Mouse (Mus musculus): ENCODE measurements at regions not wholly inside any gene's neighbourhood (a gene's known extent, or its start where the extent isn't known, plus 50 kb on each side); places are given as distances from the start of the nearest gene placed in this dataset.

DNA sequence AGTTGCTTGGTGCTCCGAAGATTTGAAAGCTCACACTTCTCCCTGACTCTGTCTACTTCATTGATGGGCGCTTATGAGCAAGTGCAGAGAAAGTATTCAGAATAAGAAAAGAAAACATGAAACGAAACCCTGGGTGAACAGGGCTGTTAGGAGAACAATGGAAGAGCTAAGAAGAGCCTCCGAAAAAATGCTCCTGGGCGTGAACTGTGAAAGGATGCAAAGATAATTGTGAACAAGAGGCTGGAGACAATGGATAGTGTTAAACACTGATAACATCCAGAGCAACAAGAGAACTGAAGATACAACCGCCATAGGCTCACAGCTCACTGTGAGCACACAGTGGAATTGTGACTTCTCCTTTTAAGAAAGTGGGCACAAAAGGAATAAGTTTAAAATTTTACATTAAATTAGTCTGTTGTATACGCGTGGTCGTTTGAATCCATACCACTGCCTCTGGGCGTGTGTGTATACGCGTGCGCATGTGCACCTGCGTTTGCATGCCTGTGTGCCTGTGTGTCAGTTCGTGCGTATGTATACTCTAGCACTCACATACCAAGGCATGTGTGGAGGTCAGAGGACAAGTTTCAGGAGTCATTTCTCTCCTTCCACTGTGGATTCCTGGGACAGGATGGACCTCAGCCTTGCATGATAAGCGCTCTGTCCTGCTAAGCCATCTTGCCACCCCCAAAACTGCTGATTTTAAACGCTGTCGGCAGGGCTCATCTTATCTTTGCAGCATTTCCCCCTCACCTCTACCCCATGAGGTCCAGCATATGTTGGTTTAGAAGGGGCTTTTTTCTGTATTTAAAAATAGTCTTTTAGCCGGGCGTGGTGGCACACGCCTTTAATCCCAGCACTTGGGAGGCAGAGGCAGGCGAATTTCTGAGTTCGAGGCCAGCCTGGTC, 113.0 kb upstream of the 1700016C15Rik start:
- no peak for DNase-seq (ENCODE audit: low read depth, low spot score)

DNA sequence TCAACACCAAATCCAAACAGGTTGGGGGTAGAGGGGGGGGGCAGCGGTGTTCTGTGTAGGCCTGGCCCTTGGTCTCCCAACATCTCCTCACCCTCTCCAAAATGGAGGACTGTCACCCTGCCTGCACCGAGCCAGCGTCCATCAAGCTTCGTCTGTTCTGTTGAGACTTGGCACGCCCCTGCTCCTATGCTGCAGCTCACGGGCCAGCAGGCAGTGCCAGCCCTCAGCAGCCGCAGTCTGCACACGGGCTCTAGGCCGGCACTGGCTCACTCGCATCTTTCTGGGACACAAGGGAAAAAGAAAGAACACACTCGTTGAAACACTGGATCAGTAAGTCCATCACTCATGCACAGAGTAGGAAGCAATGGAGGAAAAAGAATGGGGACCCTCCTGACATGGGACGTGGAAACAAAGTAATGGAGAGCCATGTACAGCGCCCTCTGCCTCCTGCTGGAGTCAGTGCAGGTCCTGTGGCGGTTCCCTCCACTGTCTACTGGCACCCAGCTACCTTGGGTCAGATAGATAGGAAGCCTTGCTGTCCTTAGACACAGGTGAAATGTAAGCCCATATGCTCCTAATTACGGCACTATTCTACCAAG, 109.0 kb upstream of the 1700016C15Rik start:
- no peak for DNase-seq (ENCODE audit: low read depth, low spot score)

DNA sequence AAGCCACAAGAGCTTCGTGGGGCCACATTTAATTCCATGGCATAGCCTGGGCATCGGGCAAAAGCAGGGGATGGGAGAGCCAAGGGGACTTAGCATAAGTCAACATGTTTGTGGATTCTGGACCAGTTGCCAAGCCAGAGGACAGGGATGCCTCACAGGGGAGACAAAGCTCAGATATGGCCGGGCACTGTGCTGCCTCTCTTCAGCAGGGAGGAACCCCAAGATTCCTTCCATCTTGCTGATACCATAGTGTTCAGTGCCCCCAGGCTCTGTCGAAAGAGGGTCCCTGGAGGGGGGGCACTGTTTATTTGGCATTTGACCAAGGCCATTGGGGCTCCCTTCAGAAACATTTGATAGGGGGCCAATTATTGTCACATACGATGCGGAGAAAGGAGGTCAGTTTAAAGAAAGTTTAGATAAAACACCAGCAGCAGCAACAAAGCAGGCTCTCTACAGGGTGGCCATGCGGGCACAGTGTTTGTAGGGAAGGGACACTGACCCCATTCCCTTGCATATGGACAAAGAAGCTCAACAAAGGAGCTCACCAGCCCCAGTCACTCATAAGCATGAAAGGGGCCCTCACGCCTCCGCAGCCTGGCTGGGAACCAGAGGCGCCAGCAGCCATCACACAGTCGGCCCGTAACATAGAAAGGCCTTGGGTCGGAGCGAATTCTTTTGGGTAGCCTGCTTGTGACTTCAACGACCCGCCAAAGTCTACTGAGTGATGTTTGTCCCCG, 107.6 kb upstream of the 1700016C15Rik start:
- no peak for DNase-seq (ENCODE audit: low read depth, low spot score)

DNA sequence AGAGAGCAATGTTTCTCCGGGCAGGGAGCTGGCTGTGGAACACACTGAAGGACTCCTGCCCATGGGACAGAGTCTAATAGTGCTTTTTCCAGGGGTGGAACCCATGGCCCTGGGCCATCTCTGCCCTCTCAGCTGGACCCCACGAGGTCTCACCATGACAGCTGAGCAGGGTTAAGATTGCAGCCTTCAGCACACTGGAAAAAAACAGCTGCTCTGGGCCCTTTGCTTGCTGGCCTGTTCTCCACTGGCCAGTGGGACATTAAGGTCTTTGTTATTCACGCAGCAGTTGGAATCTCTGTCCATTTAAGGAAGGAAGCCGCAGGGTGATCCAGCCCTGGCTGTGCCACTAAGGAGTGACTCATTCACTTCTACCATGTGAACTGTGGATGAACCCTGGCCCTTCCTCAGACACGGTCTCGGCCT, 106.3 kb upstream of the 1700016C15Rik start:
- DNase-seq (ENCODE audit: low read depth, low spot score), result peak; percentile 51

DNA sequence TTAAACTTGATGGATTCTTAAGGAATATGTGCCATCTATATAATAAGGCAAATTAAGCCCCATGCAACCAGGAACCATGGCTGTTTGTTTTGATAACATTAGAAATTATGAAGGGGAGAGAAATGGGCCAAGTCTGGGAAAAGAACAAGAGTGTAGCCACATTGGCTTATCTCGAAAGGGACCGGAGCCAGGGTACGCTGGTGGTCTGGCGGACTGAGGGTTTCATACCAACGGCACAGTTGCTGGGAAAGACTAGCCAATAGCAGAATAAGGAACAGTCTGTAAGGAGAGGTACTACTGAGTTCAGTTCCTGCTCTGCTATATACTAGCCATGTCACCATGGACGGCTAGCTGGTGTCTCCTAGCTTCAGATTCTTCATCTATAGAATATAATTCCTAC, 105.9 kb upstream of the 1700016C15Rik start:
- no peak for DNase-seq (ENCODE audit: low read depth, low spot score)

DNA sequence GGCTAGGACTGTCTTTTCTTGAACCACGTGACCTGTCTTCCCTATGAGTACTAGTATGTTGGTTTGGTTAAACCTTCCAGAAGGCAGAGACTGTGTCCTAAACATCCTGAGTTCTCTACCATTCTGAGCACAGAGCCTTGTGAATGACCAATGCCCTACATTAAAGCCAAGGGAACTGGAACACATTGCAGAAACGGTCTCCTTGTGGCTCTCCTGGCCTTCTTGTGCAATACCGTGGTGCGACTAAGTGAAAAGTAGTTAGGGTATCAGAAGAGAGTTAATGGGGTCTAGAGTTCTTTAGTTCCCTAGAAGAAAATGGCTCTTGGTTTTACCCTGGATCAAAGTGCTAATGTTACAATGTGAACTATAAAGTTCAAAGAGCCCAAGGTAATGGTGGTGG, 101.8 kb upstream of the 1700016C15Rik start:
- DNase-seq (ENCODE audit: low read depth, low spot score), result no peak

DNA sequence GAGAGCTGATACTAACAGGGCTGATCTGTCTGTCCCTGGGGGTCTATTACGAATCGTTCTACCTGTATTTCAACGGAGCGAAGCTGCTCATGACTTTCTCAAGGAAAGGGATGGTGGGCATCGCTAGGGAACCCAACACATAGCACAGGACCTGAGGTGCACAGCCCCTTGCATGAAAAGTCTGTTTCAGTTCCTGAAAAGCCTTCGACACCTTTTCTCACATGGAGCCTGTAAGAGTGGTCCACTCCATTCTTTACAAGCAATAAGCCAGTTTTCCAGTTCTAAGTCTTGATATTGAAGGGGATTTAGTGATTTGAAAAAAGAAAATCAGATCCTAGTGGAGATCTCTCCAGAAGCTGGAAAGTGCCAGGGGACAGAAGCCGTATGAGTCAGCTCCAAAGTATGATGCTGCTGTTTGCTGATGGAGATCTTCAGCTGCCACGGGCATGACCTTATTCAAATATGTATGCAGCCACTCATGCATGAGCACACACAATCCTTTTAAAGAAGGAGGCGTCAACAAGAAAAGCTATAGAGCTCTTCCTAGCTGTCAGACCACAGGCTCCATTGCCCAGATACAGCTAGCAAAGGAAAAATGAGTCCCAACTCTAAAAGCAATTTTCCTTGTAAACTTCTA, 95.5 kb upstream of the 1700016C15Rik start:
- DNase-seq (ENCODE audit: low read depth, low spot score), result no peak

DNA sequence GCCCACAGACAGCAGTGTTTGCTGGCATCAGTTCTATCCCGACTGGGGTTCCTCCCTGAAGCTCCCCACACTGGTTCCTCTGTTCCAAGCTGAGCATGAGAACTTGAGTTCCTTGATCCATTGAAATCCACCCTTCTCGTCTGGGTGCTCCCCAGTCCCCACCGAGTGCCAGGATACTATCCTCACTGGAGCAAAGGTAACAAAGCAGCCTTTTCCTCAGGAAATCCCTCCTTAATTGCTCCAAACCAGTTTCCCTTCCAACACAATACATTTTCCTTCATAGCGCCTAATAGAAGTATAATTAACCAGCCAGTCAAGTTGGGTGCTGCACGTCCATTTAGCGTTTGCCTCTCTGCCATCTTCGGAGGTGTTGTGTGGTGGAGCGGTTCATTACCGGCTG, 92.6 kb upstream of the 1700016C15Rik start:
- no peak for DNase-seq (ENCODE audit: low read depth, low spot score)

DNA sequence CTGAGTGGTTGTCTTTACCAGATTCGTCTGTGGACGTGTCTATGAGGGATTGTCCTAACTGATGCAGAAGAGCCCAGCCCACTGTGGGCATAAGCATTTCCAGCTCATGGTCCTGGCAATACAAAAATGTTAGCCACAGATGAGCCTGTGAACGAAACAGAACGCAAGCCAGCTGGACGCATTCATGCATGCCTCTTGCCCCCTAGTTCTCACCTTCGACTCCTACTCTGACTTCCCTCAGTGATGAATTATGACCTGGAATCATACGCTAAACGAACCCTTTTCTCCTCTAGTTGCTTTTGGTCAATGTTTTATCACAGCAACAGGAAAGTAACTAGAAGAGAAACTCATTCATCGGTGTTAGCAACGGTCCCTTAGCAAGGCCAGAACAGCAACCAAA, 91.2 kb upstream of the 1700016C15Rik start:
- DNase-seq (ENCODE audit: low read depth, low spot score), result no peak

DNA sequence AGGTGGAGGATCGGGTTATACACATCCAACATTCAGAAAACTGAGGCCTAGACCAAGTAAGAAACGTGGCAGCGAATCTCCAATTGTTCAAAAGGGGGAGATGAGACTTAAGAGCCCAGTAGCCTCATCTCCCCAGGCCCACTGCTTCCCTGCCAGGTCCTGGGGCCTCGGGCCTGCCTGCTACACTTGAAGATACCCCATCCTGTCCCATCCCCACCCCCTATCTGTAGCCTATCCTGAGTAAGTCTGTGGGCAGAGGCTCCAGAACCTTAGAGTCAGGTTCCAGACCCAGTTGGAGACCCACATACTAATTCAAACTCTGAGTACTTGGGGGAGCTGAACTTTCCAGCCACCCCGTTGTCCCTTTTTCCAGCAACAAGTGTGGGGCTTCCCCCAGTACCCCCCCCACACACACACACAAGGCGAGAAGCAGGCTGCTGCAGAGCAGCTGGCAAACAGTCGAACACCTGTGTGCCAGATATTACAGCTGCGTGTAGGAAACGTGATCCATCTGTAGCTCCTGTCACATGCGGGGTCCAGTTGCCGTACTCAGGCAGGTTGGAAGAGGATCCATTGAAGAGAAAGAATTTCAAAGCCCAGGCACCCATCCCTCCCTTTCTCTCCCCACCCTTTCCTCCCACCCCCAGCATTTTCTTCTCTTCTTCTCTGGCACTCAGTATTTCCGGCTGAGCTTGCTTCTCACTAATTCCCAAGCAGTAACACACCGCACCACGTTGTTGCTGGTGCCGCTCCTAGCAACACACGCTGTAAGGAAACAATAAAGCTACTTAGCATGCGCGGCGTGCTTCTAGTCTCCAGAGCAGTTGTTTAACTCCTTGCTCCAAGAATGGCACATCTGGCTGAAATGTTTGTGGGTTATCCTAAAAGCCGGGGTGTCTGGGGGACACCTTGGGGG, 89.4 kb upstream of the 1700016C15Rik start:
- peak; percentile 67 for DNase-seq (ENCODE audit: low read depth, low spot score)

DNA sequence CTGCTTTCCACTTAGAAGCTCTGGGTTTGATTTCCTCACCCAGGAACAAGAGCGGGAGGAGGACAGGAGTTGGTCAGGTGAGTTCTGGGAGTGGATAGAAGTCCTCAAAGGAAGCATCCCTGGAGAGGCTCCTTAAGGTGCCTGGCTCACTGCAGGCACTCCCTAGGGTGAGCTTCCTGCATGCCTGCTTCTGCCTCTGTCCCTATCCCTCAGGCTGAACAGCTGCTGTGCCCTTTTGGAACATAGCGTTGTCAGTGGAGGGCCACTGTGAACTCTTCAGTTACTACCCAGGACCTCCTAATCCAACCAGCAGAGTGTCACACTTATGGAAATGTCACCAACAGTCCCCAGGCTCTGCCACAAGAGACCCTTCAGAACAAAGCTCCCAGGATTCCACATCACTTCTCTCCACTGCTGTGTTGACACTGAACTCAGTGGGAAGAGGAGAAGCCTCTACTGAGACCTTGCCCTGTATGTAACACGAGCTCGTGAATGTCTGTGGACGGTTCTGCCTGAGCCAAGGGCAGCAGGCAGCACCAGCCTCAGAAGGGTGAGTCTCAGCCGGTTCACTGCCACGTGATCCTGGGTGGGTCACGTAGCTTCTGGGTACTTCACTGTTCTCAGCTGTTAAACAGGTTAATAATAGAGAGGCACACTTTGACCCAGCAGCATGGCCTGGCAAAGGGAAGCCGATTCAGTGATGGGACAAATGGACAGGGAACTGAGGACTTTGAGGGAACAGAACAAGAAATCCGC, 86.7 kb upstream of the 1700016C15Rik start:
- DNase-seq (ENCODE audit: low read depth, low spot score), result no peak

DNA sequence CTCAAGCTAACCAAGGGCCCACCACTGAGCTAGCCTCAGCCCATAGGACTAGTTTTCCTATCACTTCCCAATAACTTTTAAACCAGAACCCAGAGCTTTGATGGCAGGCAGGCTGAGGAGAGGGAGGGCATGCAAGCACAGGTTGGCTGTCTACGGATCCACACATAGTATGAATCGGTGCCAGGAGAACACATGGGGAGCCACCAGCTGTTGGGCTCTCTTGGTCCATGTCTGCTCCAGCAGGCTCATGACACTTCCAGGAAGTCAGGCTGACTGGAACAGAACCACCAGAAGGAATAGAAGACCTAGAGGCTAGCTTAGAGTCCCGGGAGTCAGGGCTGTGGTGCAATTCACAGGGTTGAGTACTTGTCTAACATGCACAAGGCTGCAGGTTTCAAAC, 86.0 kb upstream of the 1700016C15Rik start:
- no peak for DNase-seq (ENCODE audit: low read depth, low spot score)

DNA sequence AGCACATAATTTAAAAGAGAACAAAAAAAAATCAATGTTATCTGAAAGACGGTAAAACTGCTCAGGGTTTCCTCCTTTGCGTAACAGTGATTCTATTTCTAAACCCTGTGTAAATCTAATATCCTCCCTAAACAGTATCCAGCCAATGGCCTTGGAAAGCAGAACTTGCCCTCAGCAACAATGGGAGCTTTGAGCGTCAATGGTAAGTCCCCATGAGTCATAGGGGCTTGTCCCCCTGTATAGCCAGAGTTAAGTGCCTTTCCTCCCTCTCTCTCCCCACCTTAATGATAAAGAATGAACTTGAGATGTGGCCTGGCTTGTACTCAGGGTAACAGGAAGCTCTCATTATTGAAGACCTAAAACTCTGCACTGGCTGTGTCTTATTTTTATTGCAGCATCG, 85.4 kb upstream of the 1700016C15Rik start:
- no peak for DNase-seq (ENCODE audit: low read depth, low spot score)

DNA sequence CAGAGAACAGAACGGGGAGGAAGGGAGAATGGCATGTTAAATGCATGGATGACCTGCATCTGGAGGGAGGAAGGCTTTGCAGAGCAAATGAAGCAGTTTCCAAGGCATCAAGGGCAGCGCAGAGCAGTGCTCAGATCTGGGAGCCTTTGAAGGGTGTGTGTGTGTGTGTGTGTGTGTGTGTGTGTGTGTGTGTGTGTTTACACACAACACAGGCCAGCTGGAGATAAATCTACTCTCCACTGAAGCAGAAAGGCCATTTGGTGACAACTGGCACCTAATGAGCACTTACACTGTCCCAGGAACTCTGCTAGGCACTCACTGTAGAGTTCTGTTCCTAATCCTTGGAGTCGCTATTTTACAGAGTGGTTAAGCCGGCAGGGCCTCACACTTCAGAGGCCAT, 84.3 kb upstream of the 1700016C15Rik start:
- DNase-seq (ENCODE audit: low read depth, low spot score), result no peak

DNA sequence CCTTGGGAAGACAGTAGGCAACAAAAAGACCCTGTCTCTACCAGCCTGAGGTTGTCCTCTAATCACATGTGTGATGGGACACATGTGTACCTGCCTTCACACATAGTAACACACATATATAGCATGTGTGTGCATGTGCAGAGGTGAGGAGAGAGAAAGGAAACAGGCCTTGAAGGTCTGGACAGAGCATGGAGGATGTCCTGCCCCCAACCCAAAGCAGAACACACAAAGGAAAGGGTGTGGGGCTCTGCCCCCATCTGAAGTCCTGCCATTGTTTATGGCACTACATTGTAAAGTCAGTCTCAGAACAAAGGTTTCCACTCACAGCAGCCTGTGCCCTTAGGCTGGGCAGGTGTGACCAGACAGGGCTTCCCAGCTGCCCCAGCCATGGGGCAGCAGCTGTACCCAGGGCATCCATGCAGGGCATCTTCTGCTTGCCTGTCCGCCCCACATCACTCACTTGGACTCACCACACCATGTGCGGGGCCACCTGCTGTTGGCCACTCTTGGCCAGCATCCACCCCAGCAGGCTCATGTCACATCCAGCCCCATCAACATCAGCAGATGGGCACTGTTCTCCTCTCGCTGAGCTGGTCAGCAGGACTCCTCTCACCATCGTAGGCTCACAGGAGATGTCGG, 83.6 kb upstream of the 1700016C15Rik start:
- no peak for DNase-seq (ENCODE audit: low read depth, low spot score)

DNA sequence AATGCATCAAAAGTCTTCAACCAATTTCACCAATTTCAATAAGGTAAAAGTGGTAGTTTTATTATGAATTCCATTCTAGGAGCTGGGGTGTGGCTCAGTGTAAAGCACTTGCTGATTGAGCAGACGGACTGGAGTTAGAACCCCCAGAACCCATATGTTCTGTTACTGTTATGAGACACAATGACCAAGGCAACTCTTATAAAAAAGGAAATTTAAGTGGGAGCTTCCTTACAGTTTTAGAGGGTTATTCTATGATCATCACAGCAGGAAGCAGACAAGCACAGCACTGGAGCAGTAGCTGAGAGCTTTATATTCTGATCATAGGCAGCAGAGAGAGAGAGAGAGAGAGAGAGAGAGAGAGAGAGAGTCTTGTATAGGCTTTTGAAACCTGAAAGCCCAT, 81.7 kb upstream of the 1700016C15Rik start:
- no peak for DNase-seq (ENCODE audit: low read depth, low spot score)

DNA sequence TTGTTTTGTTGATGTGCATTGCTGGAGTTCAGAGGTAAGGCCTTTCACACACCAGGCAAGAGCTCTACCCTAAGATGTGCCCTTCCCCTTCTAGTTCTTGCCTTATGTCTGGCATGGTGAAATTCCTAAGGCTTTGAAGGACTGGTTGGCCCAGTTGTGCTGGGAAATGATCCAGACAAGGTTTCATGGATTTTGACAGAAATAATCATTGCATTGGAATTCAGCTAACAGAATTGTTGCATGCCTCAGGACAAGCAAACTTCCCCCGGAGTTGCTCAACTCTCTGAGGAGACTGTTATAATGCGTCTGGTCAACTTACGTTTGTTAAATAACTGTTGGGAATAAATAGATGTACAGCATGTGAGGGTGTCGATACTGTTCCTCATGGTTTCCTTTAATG, 80.6 kb upstream of the 1700016C15Rik start:
- DNase-seq (ENCODE audit: low read depth, low spot score), result no peak

DNA sequence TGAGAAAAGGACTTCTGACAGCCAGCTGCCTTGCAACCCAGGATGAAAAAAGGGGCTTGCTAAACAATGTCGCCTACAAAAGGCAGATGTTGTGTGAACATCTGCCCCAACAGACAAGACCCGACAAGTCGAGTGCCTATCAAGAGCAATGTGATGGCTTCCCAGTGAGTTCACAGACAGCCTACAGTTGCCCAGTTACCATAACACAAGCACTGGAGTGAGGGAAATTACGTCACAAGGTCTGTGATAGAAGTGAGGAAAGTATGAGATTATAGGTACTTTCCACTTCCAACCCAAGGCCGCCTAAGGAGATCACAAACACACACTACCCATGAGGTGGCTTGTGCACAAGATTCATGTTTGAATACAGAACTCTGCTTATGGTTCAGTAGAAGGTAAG, 78.4 kb upstream of the 1700016C15Rik start:
- DNase-seq (ENCODE audit: low read depth, low spot score), result no peak

DNA sequence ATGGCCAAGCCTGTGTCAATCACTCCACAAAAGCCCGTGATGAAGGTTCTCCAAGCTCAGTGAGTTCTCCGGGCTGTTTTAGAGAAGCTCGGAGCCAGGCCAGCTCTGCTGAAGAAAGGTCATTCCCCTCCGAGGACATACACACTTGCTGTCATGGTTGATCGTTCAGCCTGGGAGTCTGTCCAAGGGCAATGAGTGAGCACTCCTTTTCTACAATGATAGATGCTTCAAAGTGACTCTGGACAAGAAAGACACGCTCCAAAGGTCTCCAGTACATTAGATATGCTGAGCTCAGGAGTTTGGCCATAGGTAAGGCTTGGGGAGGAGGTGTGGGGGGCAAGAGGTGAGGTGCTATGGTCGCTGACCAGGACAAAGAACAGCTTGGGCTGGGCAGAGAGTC, 66.5 kb upstream of the 1700016C15Rik start:
- DNase-seq (ENCODE audit: low read depth, low spot score), result no peak

All from mesoderm, embryonic 11.5 days (tissue).